Mouse (Mus musculus) lung, postnatal 0 days (tissue): ENCODE data around the gene Phospho1. TPM values are rescaled to one million over a fixed set of nuclear protein-coding genes. Genes with fewer than 3 reads are reported as not detected.
A peak's percentile ranks its signal among the peaks of the same experiment; 100 is the strongest.

Experiments
- ATAC-seq: fragments of 200-750 bp; cut with Nextera tagmentation; 2 replicates; pipeline ENCODE4 v1.8.0; 2017; ENCODE audit warnings: moderate library complexity
- DNase-seq: peaks from one replicate; pipeline ENCODE4 v3.0.0-alpha.2; 2016; ENCODE audit warnings: low spot score
- H3K27ac ChIP-seq: fragments of 300-500 bp; sonication (generic); 2 replicates; pipeline ENCODE4 v1.5.1; 2014; ENCODE audit warnings: antibody characterized with exemption, mild to moderate bottlenecking, low read length, mixed read lengths
- H3K27me3 ChIP-seq: fragments of 300-500 bp; sonication (generic); replicated peaks from 2 replicates; pipeline ENCODE4 v1.6.1; 2014; ENCODE audit warnings: low read length, mixed read lengths; ENCODE audit not compliant: insufficient read depth
- H3K36me3 ChIP-seq: fragments of 300-500 bp; sonication (generic); 2 replicates; pipeline ENCODE4 v1.6.1; 2014; ENCODE audit warnings: low read length, mixed read lengths; ENCODE audit not compliant: insufficient read depth
- H3K4me1 ChIP-seq: fragments of 300-500 bp; sonication (generic); 2 replicates; pipeline ENCODE4 v1.6.1; 2014; ENCODE audit warnings: antibody characterized with exemption, low read depth, low read length, mixed read lengths; ENCODE audit not compliant: insufficient read depth
- H3K4me2 ChIP-seq: fragments of 300-500 bp; sonication (generic); replicated peaks from 2 replicates; pipeline ENCODE4 v1.6.1; 2014; ENCODE audit warnings: low read depth, mild to moderate bottlenecking, low read length, moderate library complexity, mixed read lengths
- H3K4me3 ChIP-seq: fragments of 300-500 bp; sonication (generic); 2 replicates; pipeline ENCODE4 v1.5.1; 2014; ENCODE audit warnings: low read depth, low read length
- H3K9ac ChIP-seq: fragments of 300-500 bp; sonication (generic); replicated peaks from 2 replicates; pipeline ENCODE4 v1.6.1; 2014; ENCODE audit warnings: low read depth, mild to moderate bottlenecking
- H3K9me3 ChIP-seq: fragments of 300-500 bp; sonication (generic); 2 replicates; pipeline ENCODE4 v1.6.1; 2016; ENCODE audit warnings: low read length, mixed read lengths
- CTCF ChIP-seq: IDR thresholded peaks from 2 replicates; pipeline ENCODE4 v1.5.1; 2016; ENCODE audit warnings: antibody characterized with exemption, mild to moderate bottlenecking
- EP300 ChIP-seq: IDR thresholded peaks from 2 replicates; pipeline ENCODE4 v1.6.1; 2016; ENCODE audit warnings: antibody characterized with exemption, mild to moderate bottlenecking, control low read depth
- WGBS: fragments of 180-500 bp; shearing (Covaris S2); extraction: QIAGEN DNeasy Blood & Tissue Kit; methylation state at CpG from one replicate; pipeline ENCODE4 v1.1.7; 2014; 5-methylcytosine and 5-hydroxymethylcytosine counted together
- polyA plus RNA-seq: library from polyadenylated mRNA; unstranded; fragments of >200 nt; fragmentation: Nextera tagmentation; extraction: Ambion mirVana; gene quantifications from 2 replicates; pipeline ENCODE4 v1.2.1, GENCODE M21; 2015

The Phospho1 gene
- polyA plus RNA-seq, 1 experiment from 2014 or later = 1.6 TPM

DNA sequence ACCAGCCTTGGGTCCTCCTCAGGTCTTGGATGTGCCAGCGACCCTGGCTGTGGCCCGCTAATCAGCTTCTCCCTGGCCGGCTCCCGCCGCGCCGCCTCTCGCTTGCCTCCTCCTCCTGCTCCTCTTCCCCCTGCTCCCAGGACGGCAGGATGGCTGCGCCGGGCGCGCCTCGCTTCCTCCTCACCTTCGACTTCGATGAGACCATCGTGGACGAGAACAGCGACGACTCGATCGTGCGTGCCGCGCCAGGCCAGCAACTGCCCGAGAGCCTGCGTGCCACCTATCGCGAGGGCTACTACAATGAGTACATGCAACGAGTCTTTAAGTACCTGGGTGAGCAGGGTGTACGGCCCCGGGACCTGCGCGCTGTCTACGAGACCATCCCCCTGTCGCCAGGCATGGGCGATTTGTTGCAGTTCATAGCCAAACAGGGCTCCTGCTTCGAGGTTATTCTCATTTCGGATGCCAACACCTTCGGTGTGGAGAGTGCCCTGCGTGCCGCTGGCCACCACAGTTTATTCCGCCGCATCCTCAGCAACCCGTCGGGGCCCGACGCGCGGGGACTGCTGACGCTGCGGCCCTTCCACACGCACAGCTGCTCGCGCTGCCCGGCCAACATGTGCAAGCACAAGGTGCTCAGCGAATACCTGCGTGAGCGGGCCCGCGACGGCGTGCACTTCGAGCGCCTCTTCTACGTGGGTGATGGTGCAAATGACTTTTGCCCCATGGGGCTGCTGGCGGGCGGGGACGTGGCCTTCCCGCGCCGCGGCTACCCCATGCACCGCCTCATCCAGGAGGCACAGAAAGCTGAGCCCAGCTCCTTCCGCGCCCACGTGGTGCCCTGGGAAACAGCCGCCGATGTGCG lies 6.3 kb downstream of the Phospho1 start:
- H3K4me1 ChIP-seq = peaks cover 27% of the 10 kb centered on the region
- no peaks in the 10 kb centered on the region for H3K36me3 ChIP-seq
- H3K4me3 ChIP-seq = peak overlapping the region; percentile 35
- ATAC-seq = peak; percentile 23; the same call in 1 of the 2 replicates
- no peak overlapping the region for H3K9ac ChIP-seq
- no peaks in the 10 kb centered on the region for H3K9me3 ChIP-seq
- 3% methylated on average over 79 of the region's 80 CpGs for WGBS
- H3K27ac ChIP-seq = no peak overlapping the region
- H3K27me3 ChIP-seq = peaks cover 43% of the 10 kb centered on the region
- H3K4me2 ChIP-seq = peak overlapping the region; percentile 52
- DNase-seq = peak; percentile 28
- no peak for TF ChIP-seq CTCF

- Histone ChIP-seq H3K27me3 (peaks cover 43% of the 10 kb centered on the region), H3K9me3 (no peaks in the 10 kb centered on the region), H3K36me3 (no peaks in the 10 kb centered on the region), H3K4me1 (peaks cover 32% of the 10 kb centered on the region), H3K27ac (no peak overlapping the region), H3K4me2 (peak overlapping the region; percentile 52), H3K4me3 (peak overlapping the region; percentile 35), H3K9ac (no peak overlapping the region)
- WGBS = 9% methylated on average over 10 of the region's 10 CpGs
- no peak for ATAC-seq
- no peak for TF ChIP-seq EP300
- TF ChIP-seq CTCF = no peak
- DNase-seq = no peak
Measured at GRCm38 (mm10) chr11:95831276-95831619, 6.9 kb downstream of the Phospho1 start.

DNA sequence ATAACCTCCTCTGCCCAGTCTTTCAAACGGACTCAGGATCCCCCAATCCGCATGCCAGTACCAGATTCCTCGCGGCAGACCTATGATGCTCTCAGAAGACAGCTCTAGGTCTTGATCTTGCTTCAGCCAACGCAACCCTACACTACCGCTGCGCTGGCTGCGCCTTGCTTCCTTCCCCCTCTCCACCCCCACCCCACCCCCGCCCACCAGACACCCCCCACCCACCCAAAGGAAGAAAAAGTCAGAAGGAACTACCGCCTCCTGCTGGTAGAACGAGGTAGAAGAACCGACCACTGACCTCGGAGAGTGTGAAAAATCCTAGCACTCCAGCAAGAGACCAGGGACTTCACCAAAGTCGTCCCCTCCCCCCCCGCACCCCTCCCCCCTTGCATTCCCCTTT lies 7.3 kb downstream of the Phospho1 start:
- 7% methylated on average over 14 of the region's 15 CpGs for WGBS
- DNase-seq = peak; percentile 35
- TF ChIP-seq EP300 = no peak
- TF ChIP-seq CTCF = peak; percentile 45
- Histone ChIP-seq H3K27ac (no peak overlapping the region), H3K9ac (no peak overlapping the region), H3K4me2 (peak overlapping the region; percentile 52), H3K27me3 (peaks cover 43% of the 10 kb centered on the region), H3K36me3 (no peaks in the 10 kb centered on the region), H3K4me1 (peaks cover 35% of the 10 kb centered on the region), H3K9me3 (no peaks in the 10 kb centered on the region), H3K4me3 (peak overlapping the region; percentile 35)
- ATAC-seq = no peak

- ATAC-seq (no peak), DNase-seq (no peak)
- no peaks in the 10 kb centered on the region for H3K36me3 ChIP-seq
- no peak overlapping the region for H3K9ac ChIP-seq
- 68% methylated on average over 18 of the region's 18 CpGs for WGBS
- TF ChIP-seq EP300 (no peak), CTCF (no peak)
- H3K27me3 ChIP-seq = peaks cover 43% of the 10 kb centered on the region
- H3K4me1 ChIP-seq = peaks cover 41% of the 10 kb centered on the region
- H3K9me3 ChIP-seq = no peaks in the 10 kb centered on the region
- no peak overlapping the region for H3K4me3 ChIP-seq
- H3K4me2 ChIP-seq = no peak overlapping the region
- H3K27ac ChIP-seq = no peak overlapping the region
Measured at GRCm38 (mm10) chr11:95832129-95833005, 8.1 kb downstream of the Phospho1 start.

GRCm38 (mm10) chr11:95833006-95833570 lies 8.8 kb downstream of the Phospho1 start:
- H3K4me2 ChIP-seq = no peak overlapping the region
- no peak overlapping the region for H3K27ac ChIP-seq
- H3K4me3 ChIP-seq = no peak overlapping the region
- 58% methylated on average over 8 of the region's 8 CpGs for WGBS
- H3K36me3 ChIP-seq = no peaks in the 10 kb centered on the region
- no peak overlapping the region for H3K9ac ChIP-seq
- DNase-seq = no peak
- H3K27me3 ChIP-seq = peaks cover 43% of the 10 kb centered on the region
- TF ChIP-seq CTCF (no peak), EP300 (no peak)
- no peak for ATAC-seq
- no peaks in the 10 kb centered on the region for H3K9me3 ChIP-seq
- H3K4me1 ChIP-seq = peaks cover 41% of the 10 kb centered on the region

DNA sequence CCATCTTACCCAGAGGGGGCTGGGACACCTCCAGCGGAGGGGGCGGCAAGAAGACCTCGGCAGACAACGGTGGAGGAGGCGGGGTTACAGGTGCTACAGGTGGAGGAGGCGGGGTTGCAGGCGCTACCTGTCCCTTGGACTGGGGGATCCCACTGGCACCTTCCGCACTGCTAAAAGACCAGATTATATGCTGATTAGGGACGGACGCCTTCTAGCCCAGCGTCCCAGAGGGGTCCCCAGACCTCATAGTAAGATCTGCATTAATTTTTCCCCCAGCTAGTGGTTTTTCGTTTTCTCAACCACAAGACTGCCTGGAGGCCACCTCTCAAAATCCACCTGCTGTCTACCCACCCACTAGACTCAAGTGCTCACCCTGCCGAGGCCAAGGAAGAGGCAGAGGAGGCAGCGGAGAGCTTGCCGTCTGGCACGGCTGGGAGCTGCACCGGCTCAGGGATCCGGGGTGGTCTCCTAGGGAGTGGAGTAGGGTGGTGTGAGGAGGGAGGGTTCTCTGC lies 9.4 kb downstream of the Phospho1 start:
- peaks cover 39% of the 10 kb centered on the region for H3K27me3 ChIP-seq
- H3K27ac ChIP-seq = no peak overlapping the region
- no peak for TF ChIP-seq EP300
- no peak for TF ChIP-seq CTCF
- peak overlapping the region; percentile 20 for H3K4me2 ChIP-seq
- ATAC-seq = no peak
- peaks cover 41% of the 10 kb centered on the region for H3K4me1 ChIP-seq
- DNase-seq = no peak
- no peak overlapping the region for H3K4me3 ChIP-seq
- no peaks in the 10 kb centered on the region for H3K9me3 ChIP-seq
- 28% methylated on average over 18 of the region's 18 CpGs for WGBS
- H3K9ac ChIP-seq = no peak overlapping the region
- no peaks in the 10 kb centered on the region for H3K36me3 ChIP-seq
